Mouse (Mus musculus) forebrain, postnatal 0 days (tissue): ENCODE measurements at regions not wholly inside any gene's neighbourhood (a gene's known extent, or its start where the extent isn't known, plus 50 kb on each side); places are given as distances from the start of the nearest gene placed in this dataset.

Experiments used
- ATAC-seq: fragments of 200-750 bp; cut with Nextera tagmentation; 2 replicates; pipeline ENCODE4 v1.8.0; 2017; ENCODE audit warnings: mild to moderate bottlenecking, moderate library complexity
- DNase-seq: peaks from one replicate; pipeline ENCODE4 v3.0.0-alpha.2; 2015
- H3K27ac ChIP-seq: fragments of 300-500 bp; sonication (generic); 2 replicates; pipeline ENCODE4 v1.5.1; 2014; ENCODE audit warnings: low read depth, mild to moderate bottlenecking, antibody characterized with exemption, low read length, moderate library complexity, mixed read lengths
- H3K27me3 ChIP-seq: fragments of 300-500 bp; sonication (generic); 2 replicates; pipeline ENCODE4 v1.6.1; 2014; ENCODE audit warnings: mild to moderate bottlenecking, low read length, mixed read lengths; ENCODE audit not compliant: insufficient read depth
- H3K36me3 ChIP-seq: fragments of 300-500 bp; sonication (generic); 2 replicates; pipeline ENCODE4 v1.6.1; 2014; ENCODE audit warnings: mild to moderate bottlenecking, moderate library complexity; ENCODE audit not compliant: insufficient read depth
- H3K4me1 ChIP-seq: fragments of 300-500 bp; sonication (generic); 2 replicates; pipeline ENCODE4 v1.6.1; 2014; ENCODE audit warnings: antibody characterized with exemption; ENCODE audit not compliant: insufficient read depth
- H3K4me2 ChIP-seq: fragments of 300-500 bp; sonication (generic); 2 replicates; pipeline ENCODE4 v1.6.1; 2014; ENCODE audit warnings: low read depth, mild to moderate bottlenecking, moderate library complexity
- H3K4me3 ChIP-seq: fragments of 300-500 bp; sonication (generic); 2 replicates; pipeline ENCODE4 v1.5.1; 2014; ENCODE audit warnings: low read depth, low read length, mixed read lengths
- H3K9ac ChIP-seq: fragments of 300-500 bp; sonication (generic); 2 replicates; pipeline ENCODE4 v1.6.1; 2014; ENCODE audit warnings: mild to moderate bottlenecking
- H3K9me3 ChIP-seq: fragments of 300-500 bp; sonication (generic); 2 replicates; pipeline ENCODE4 v1.6.1; 2016; ENCODE audit warnings: low read length
- CTCF ChIP-seq: sonication (generic); IDR thresholded peaks from 2 replicates; pipeline ENCODE4 v1.5.1; 2016; ENCODE audit warnings: antibody characterized with exemption, control low read depth, low read depth
- WGBS: fragments of 180-500 bp; shearing (Covaris S2); extraction: QIAGEN DNeasy Blood & Tissue Kit; methylation state at CpG from one replicate; pipeline ENCODE4 v1.1.7; 2014; 5-methylcytosine and 5-hydroxymethylcytosine counted together

- no peaks in the 10 kb centered on the region for H3K9me3 ChIP-seq
- no peaks in the 10 kb centered on the region for H3K27me3 ChIP-seq
- no peak overlapping the region for H3K27ac ChIP-seq
- ATAC-seq: no peak
- no peak for TF ChIP-seq CTCF
- no peak overlapping the region for H3K9ac ChIP-seq
- H3K4me2 ChIP-seq: no peak overlapping the region
- no peak for DNase-seq
- H3K4me1 ChIP-seq: 0 out of 2 replicates have a peak, but pooled peaks cover 4% of the 10 kb centered on the region
- H3K36me3 ChIP-seq: no peaks in the 10 kb centered on the region
- 56% methylated on average over 8 of the region's 8 CpGs for WGBS
- no peak overlapping the region for H3K4me3 ChIP-seq
Observed at GRCm38 (mm10) chr16:25042669-25043440, 243.8 kb upstream of the Tprg start.

GRCm38 (mm10) chr16:25044637-25045036 is 242.0 kb upstream of the Tprg start:
- no peak for TF ChIP-seq CTCF
- Histone ChIP-seq H3K4me1 (0 out of 2 replicates have a peak, but pooled peaks cover 4% of the 10 kb centered on the region), H3K36me3 (no peaks in the 10 kb centered on the region), H3K4me2 (no peak overlapping the region), H3K4me3 (no peak overlapping the region), H3K27ac (no peak overlapping the region), H3K9me3 (no peaks in the 10 kb centered on the region), H3K27me3 (no peaks in the 10 kb centered on the region), H3K9ac (no peak overlapping the region)
- no peak for DNase-seq
- 66% methylated on average over 3 of the region's 3 CpGs for WGBS
- no peak for ATAC-seq

GRCm38 (mm10) chr16:25047726-25048125 is 238.9 kb upstream of the Tprg start:
- no peak for TF ChIP-seq CTCF
- no peaks in the 10 kb centered on the region for H3K9me3 ChIP-seq
- 80% methylated on average over 2 of the region's 2 CpGs for WGBS

GRCm38 (mm10) chr16:25049928-25050510 is 236.6 kb upstream of the Tprg start:
- Histone ChIP-seq H3K27ac (no peak overlapping the region), H3K9ac (no peak overlapping the region), H3K4me2 (no peak overlapping the region), H3K4me3 (no peak overlapping the region), H3K36me3 (no peaks in the 10 kb centered on the region), H3K9me3 (no peaks in the 10 kb centered on the region), H3K27me3 (no peaks in the 10 kb centered on the region), H3K4me1 (no peaks in the 10 kb centered on the region)
- TF ChIP-seq CTCF: no peak
- DNase-seq (no peak), ATAC-seq (no peak)
- 56% methylated on average over 7 of the region's 7 CpGs for WGBS

More at GRCm38 (mm10) chr16:25047726-25048125, 238.9 kb upstream of the Tprg start:
- H3K36me3 ChIP-seq: no peaks in the 10 kb centered on the region
- no peaks in the 10 kb centered on the region for H3K4me1 ChIP-seq
- H3K27ac ChIP-seq: no peak overlapping the region
- H3K4me2 ChIP-seq: no peak overlapping the region
- no peak for ATAC-seq
- H3K9ac ChIP-seq: no peak overlapping the region
- no peak overlapping the region for H3K4me3 ChIP-seq
- H3K27me3 ChIP-seq: no peaks in the 10 kb centered on the region
- DNase-seq: no peak

GRCm38 (mm10) chr16:25051044-25051443 is 235.6 kb upstream of the Tprg start:
- WGBS: 92% methylated on average over 5 of the region's 5 CpGs
- ATAC-seq: no peak

GRCm38 (mm10) chr16:25052428-25052827 is 234.2 kb upstream of the Tprg start:
- WGBS: 69% methylated on average over 5 of the region's 5 CpGs
- ATAC-seq: no peak
- TF ChIP-seq CTCF: no peak

More at GRCm38 (mm10) chr16:25051044-25051443, 235.6 kb upstream of the Tprg start:
- H3K9ac ChIP-seq: no peak overlapping the region
- H3K9me3 ChIP-seq: no peaks in the 10 kb centered on the region
- TF ChIP-seq CTCF: no peak
- no peak overlapping the region for H3K27ac ChIP-seq
- H3K27me3 ChIP-seq: no peaks in the 10 kb centered on the region
- no peak for DNase-seq
- no peaks in the 10 kb centered on the region; the same call in 1 of the 2 replicates for H3K4me1 ChIP-seq
- no peak overlapping the region for H3K4me2 ChIP-seq
- H3K36me3 ChIP-seq: no peaks in the 10 kb centered on the region
- H3K4me3 ChIP-seq: no peak overlapping the region

GRCm38 (mm10) chr16:25052917-25053343 is 233.7 kb upstream of the Tprg start:
- DNase-seq (no peak), ATAC-seq (no peak)
- no peak for TF ChIP-seq CTCF
- 70% methylated on average over 5 of the region's 5 CpGs for WGBS
- no peak overlapping the region for H3K4me2 ChIP-seq
- H3K9me3 ChIP-seq: no peaks in the 10 kb centered on the region
- H3K27me3 ChIP-seq: no peaks in the 10 kb centered on the region
- no peak overlapping the region for H3K9ac ChIP-seq
- H3K27ac ChIP-seq: no peak overlapping the region
- H3K36me3 ChIP-seq: no peaks in the 10 kb centered on the region
- H3K4me3 ChIP-seq: no peak overlapping the region
- H3K4me1 ChIP-seq: no peaks in the 10 kb centered on the region; the same call in 1 of the 2 replicates

More at GRCm38 (mm10) chr16:25052428-25052827, 234.2 kb upstream of the Tprg start:
- no peak overlapping the region for H3K9ac ChIP-seq
- H3K4me3 ChIP-seq: no peak overlapping the region
- no peak overlapping the region for H3K27ac ChIP-seq
- H3K4me1 ChIP-seq: no peaks in the 10 kb centered on the region; the same call in 1 of the 2 replicates
- no peaks in the 10 kb centered on the region for H3K36me3 ChIP-seq
- H3K27me3 ChIP-seq: no peaks in the 10 kb centered on the region
- H3K4me2 ChIP-seq: no peak overlapping the region
- H3K9me3 ChIP-seq: no peaks in the 10 kb centered on the region
- DNase-seq: no peak
